Mouse (Mus musculus) erythroblast, embryonic 14.5 days (primary cell): ENCODE results near the gene Scamp2.

Source experiments
- GATA1 ChIP-seq: IDR thresholded peaks from 2 replicates; pipeline ENCODE4 v1.6.1; 2012; ENCODE audit warnings: low read length, inconsistent platforms, mixed read lengths
- TAL1 ChIP-seq: IDR thresholded peaks from 3 replicates; pipeline ENCODE4 v1.6.1; 2012; ENCODE audit warnings: low read length, inconsistent platforms, mixed read lengths

GRCm38 (mm10) chr9:57564609-57565008 is 3.9 kb downstream of the Scamp2 start:
- TF ChIP-seq GATA1 (no peak), TAL1 (no peak)
